Mouse (Mus musculus) thymus, postnatal 36 days (tissue): ENCODE measurements around the gene D2hgdh.
A peak's percentile ranks its signal among the peaks of the same experiment; 100 is the strongest.

Experiments used
- DNase-seq, 2 experiments: peaks; one replicate each; pipeline ENCODE4 v3.0.0; 2022; ENCODE audit warnings: mixed read lengths in 2 of 2

Gene D2hgdh

GRCm38 (mm10) chr1:93824609-93825008, at the start of gene D2hgdh:
Gene D2hgdh (plus strand): TSS chr1:93824909.
- no peak for DNase-seq

GRCm38 (mm10) chr1:93776686-93777085, 48.0 kb upstream of the D2hgdh start:
- DNase-seq, result no peak

DNA sequence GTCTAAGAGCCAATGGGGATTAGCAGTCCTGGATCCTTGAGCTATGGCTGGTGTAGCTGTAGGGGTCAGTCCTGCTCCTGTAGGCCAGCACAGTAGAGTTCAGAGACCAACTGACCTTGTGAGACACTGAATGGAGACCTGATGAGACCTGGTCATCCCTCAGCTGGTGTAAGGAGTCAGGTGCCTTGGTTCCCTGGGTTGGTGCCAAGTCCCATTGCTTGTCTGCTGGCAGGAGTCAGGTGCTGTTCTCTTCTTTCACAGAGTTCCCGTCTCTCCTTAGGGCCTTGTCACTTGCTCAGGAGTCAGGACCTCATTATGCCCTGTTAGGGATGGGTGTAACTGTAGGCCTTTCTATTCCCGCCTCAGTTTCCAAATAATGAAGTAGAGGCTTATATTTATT, 37.8 kb upstream of the D2hgdh start:
- DNase-seq, result no peak

DNA sequence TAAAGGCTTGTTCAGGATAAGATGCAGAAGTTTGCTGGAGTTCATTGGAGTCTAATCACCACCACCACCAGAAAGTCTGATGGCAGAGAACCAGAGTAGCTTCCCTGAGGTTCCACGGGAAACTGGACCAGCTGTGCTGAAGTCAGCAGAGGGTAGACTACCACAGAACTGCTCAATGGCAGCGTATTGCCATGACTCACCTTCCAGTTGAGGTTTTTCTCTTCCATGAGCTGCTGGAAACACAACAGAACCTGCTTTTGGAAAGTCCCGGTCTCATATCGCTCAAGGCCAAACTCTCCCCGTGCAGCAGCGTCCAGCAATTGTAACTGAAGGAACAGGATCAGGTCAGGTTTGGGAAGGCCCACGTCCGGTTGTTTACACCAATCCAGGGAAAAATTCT, 30.2 kb upstream of the D2hgdh start:
- no peak for DNase-seq

DNA sequence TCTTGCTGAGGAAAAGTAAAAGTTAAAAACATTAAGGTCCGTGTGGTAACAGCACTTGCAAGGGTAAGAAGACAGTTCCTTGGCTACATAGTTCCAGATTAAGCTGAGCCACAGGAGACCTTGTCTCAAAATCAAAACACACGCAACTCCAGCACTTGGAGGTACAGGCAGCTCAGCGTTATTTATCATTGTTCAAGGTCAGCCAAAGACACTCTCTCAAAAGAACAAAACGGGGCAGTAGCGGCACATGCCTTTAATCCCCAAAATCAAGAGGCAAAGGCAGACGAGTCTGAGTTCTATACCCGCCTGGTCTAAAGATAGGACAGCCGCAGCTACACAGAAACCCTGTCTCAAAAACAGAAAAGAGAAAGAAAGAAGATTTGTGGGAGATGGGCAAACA, 28.8 kb upstream of the D2hgdh start:
- DNase-seq, result no peak

DNA sequence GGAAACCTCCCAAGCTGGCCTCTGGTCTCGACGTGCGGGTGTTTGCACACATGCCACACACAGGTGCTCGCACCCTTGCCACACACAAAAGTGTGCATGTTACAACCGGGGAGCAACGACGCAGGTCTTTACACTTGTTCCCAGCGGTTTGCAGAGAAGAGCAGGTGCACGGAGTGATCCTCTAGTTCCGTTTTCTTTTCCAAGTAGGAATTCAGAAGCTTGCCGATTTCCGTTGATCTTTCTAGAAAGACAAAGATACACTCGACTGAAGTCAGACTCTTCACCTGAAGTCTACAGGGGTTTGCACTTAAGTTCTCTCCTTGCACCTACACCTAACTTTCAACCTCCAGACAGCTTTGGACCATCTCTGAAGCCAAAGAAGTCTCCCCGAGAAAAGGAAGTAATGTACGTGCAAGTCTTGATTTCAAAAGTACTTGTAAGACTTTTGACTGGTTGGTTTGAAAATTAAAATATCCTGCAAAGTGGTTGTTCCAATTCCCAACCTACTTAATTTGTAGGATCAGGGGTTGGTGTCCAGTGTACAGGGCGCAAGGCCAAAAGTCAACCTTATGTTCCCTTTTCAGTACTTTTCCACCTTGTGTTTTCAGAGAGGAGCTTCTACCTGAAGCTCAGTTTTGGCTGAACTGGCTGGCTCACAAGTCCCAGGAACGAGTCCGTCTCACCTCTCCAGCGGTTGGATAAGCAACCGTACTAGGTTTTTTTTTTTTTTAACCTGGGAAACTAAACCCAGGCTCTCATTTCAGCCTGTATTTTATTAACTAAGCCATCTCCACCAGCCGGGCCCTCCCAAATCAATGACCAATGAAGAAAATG, 23.8 kb upstream of the D2hgdh start:
- no peak for DNase-seq

- peak; percentile 90 to 93 for DNase-seq
These were observed 22.9 kb upstream of the D2hgdh start, which contains the start of gene Dtymk for GRCm38 (mm10) chr1:93801741-93802238. Gene Dtymk (minus strand): TSS chr1:93801934.

- no peak for DNase-seq
These were observed 21.9 kb upstream of the D2hgdh start for GRCm38 (mm10) chr1:93802771-93803170.

DNA sequence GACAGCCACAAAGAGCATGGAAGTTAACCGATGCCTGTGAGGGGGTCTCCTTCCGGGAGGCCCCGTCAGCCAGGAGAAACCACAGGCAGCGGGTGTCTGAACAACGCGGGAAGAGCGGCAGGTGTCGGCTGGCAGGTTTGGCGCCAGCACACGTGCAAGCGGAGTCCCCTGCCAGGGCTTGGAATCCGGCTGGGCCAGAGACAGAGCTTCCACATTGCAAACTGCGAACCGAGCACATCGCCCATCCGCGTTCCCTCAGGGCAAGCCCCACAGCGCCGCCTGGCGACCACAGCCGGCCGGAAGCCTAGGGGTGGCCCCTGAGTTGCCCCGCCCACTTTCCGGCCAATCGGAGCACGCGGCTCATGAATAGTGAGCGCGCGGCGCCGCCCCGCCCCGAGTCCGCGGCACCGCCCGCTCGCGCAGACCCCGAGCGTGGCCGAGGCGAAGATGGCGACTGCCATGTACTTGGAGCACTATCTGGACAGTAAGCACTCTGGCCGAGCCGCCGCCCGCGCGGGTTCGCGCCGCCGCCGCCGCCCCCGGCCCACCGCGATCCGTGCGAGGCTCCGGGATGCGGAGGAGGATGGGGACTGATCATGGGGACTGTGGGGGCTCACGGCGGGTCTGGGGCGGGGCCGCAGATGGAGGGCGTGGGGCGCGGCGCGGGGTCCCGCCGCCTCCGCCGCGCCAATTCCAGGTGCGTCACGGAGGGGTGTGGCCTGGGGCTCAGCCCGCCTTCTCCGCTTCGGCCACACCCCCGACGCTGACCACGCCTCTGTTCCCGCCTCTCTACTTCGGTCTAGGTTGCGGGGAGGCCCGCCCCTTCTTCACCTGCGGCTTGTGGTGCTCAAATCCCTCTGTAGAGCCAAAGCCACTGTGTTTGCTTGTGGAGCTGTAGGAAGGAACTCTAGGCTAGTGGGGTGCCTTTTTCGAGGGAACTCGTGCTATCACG, 20.9 kb upstream of the D2hgdh start, which contains the start of gene Ing5:
TSS of gene Ing5 (plus strand) at position 410 of the 952 bp plus-strand sequence.
- peak; percentile 99 to 100 for DNase-seq

DNA sequence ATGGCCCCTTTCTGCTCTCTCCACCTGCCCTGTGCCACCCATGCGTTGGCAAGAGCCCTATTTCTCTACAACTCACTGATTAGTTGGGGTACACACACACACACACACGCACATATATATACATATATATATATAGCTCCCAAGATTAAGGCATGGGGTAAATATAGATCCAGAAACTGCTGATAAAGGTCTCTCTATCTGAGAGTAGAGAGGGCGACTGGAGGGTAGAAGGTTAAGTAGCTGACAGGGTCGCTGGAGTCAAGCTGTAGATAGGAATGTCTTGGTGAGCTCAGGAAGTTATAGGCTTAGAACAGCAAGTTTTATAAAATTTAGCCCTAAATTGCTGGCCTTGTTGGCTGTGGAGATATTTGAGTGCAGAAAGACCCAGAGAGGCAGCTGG, 19.9 kb upstream of the D2hgdh start:
- no peak for DNase-seq

DNA sequence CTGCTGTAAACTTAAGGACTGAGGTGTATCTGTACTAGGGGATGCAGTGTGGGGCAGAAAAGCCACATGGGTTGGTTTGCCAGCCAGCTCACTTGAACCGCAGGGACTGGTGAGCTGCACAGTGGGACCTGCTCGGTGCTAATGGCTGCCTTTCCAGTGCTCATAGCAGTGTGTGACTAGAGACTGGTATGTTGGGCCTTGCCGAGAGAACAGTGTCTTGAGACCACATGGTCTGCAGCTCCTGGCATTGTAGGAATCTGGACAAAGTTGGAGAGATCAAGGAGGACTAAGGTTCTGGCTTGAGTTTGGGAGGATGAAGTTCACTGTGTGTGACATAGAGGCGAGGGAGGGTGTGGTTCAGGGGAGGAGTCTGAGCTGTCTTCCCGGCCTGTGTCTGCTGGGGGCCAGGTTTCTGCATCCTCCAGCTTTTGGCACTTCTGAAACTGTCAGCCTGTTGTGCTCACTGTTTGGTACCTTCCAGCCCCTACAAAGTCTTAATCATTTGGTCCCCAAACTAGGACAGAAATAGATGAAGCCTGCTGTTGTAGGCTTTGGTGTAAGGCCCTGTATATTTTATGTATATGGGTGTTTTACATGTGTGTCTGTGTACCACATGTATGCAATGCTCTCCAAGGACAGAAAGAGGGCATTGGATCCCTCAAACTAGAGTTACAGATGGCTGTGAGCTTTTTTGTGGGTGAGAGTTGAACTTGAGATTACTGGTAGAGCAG, 19.3 kb upstream of the D2hgdh start:
- DNase-seq, result no peak

DNA sequence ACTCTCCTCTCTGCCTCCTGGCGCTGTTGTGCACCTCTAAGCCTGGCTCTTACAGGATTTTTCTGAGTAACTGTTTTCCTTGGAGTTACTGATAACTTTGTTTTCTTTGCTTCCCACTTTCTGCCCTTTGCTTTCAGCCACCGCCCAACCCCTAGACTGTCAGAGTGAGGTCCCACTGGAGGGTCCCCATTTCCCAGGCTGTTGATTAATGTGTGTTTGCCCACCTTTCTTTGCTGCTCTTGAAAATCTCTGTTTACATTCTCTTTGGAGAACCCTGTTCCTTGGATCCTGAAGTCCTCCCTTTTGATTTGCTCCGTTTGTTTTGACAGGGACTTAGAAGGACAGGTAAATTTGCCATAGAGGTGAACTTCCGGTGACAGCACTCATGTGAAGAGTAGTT, 15.8 kb upstream of the D2hgdh start:
- no peak for DNase-seq

DNA sequence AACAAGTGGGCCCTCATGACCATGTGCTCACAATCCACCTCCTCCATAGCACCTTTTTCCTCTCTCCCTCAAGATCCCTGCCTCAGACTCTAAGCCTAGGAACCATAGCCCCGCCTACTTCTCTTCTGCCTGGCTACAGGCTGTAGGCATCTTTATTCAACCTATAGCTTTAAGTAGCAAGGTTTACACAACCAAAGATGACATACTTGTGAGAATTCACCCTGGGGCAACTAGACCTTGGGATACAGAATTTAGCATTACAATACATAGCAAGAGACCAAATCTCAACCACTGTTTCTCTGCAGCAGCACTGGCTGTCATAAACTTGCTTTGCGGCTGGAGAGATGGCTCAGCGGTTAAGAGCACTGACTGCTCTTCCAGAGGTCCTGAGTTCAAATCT, 14.7 kb upstream of the D2hgdh start:
- DNase-seq, result no peak

GRCm38 (mm10) chr1:93811495-93812039, 13.1 kb upstream of the D2hgdh start:
- DNase-seq, result no peak

DNA sequence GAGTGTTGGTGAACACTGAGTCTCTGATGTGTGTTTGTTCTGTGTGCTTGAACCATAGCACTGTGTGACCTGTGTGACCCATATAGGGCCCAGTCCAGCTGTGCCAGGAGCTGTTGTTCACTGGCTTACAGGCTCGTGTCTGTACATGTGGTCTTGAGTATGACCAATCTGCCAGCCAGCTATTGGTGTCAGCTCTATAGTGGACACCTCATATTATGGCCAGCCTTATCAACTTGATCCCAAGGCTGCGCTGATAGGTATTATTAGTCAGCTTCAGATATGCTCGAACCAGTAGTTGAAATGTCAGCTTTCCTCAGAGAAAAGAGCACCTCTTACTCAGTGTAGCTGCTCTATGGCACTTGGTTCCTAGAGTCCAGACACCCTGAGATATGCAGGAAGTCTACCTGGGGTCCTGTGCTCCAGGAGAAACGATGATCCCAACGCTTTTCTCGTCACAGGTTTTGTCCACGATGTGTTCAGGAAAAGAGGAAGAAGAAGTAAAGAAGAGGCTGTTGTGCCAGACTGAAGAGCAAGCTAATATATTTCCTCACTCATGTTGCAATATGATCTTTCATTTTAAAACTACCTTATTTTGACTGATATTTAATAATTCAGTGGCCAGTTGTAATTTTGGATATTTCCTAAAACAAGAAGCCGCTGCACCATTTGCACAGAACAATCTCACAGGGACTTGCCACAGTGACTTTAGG, 6.7 kb upstream of the D2hgdh start:
- DNase-seq, result no peak

GRCm38 (mm10) chr1:93818722-93819121, 6.0 kb upstream of the D2hgdh start:
- DNase-seq, result no peak

- DNase-seq, result no peak
These were observed 763 bp upstream of the D2hgdh start for GRCm38 (mm10) chr1:93823796-93824495.

DNA sequence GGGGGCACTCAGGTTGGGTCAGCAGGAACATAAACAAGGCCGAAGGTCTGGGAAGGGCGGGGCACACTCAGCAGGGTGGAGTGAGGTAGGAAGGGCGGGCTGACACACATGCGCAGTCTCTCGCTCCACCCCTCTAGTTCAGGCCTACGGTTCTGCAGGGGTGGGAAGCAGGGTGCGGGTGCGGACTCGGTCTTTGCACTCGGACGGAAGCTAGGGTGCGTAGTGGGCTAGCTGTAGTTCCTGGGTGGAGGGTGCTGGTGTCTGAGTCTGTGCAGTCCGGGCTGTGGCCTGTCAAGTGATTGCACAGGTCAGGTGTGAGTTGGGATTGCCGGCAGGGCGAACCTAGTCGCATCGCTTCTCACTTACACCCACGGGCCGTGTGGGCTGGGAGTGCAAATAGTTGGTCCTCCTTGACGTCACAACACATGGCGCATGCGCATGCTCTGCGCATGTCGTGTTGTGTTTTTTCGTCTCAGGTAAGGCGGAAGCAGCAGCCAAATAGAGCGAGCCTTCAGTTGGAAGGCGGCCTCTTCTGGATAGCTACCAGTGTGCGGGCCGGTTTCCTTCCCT, 481 bp downstream of the D2hgdh start:
- DNase-seq, result peak; percentile 94 to 95

GRCm38 (mm10) chr1:93825771-93826539, 1.2 kb downstream of the D2hgdh start:
- DNase-seq, result peak; percentile 18 to 21

DNA sequence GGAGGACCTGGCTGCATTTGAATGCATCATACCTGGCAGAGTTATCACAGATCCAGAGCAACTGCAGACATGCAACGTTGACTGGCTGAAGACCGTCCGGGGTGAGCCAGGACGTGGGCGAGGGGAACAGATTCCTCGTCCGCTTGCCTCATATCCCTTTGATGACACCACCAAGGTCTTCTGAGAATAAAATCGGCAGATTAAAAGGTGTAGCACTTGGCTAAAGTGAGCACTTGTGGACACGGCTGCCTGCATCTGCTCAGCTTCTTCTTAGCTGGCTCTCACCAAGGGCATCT, 1.8 kb downstream of the D2hgdh start:
- no peak for DNase-seq
